Mouse (Mus musculus): ENCODE measurements around the gene Mrpl37.

The Mrpl37 gene

DNA sequence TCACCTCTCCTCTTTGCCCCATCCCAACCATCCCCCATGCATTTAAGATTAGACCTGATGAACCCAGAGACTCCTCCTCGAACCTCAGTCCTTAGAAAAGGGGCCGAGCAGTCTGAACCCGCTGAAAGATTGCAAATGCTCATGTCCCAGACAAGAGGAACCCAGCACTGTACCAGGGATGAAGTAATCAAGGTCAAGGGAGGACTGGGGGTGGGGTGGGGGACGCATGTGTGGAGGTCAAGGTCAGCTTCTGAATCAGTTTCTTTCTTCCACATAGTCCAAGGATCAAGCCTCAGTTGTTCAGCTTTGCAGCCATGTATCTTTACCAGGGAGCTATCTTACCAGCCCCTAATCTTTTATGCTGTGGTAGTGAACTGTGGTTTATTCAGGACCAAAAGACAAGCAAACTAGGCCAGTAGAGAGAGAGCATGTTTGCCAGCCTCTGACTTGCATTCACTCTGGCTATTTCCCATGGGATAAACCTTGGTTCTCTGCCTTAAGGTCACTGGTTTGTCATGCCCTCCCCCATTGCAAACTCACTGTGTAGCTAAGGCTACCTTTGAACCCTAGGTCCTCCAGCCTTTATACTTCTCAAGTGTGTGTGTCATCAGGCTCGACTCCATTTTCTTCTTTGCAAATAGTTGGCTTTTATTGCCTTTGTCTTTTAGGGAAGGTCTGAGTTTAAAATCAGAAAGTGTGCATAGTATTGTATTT is 46.2 kb downstream of the Mrpl37 start:
- intact Hi-C loops (cut with DNase I), result no loop called here

DNA sequence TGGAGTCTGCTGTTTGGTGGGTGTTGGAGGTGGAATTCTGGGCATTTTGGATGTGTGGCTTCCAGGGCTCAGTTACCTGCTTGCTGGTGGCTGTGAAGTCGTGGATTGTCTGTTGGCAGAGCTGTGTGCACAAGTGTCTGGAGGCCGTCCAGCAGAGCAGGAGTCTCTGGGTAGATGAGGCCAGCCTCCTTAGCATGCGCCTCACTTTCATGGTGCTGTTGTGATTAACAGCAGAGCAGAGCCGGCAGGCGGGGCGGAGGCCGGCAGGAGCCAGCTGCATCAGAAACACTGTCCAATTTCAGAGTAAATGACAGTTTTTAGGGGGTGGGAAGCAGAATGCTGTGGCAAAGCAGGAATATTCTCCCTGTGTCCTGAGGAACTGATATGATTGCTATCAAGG is 47.6 kb downstream of the Mrpl37 start:
- intact Hi-C loops (cut with DNase I), result no loop called here

- intact Hi-C loops (cut with DNase I), result no loop called here
These were observed 48.1 kb downstream of the Mrpl37 start for GRCm38 (mm10) chr4:107018521-107018920.

- intact Hi-C loops (cut with DNase I), result no loop called here
These were observed 49.4 kb downstream of the Mrpl37 start for GRCm38 (mm10) chr4:107017257-107017656.

- intact Hi-C loops (cut with DNase I), result no loop called here
These were observed 50.6 kb downstream of the Mrpl37 start for GRCm38 (mm10) chr4:107015971-107016511.

DNA sequence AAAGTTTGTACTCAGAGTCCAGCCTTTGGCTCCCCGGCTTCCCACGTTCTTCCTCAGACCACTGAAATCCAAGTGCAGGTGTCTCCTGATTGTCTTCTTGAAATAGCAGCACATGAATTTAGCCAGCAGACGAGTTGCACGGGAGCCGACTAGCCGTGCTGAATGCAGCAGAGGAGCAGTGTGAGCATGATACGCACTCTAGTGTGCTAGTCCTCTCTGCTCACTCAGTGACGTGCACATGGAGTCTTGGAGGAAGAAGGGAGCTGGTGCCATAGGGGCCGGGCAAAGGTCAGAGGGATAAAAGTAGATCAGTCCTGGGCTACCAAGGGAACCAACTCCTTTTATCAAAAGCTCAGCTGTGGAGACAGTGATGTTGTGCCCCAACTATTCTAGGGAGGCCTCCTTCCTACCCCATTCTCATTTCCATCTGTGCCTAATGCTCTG is 52.8 kb downstream of the Mrpl37 start:
- intact Hi-C loops (cut with DNase I), result no loop called here

- intact Hi-C loops (cut with DNase I), result no loop called here
These were observed 53.4 kb downstream of the Mrpl37 start for GRCm38 (mm10) chr4:107013119-107013816.

DNA sequence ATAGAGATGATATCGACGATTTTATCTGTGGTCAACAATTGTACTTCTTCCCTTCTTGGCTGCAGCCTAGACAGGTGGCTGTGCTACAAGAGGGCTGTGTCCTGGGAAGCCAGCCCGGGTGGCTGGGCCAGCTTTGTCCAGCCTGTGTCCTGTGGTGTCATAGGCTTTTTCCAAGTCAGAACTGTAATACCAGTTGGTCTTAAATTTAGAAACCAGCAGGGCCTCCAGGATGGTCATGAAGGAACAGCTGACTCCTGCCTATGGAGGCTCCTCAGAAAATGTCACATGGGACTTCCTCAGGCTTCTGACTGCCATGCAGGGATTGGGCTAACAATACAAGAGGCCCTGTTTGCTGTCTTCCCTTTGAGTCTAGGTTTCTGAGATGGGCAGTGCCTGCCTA is 54.1 kb downstream of the Mrpl37 start:
- intact Hi-C loops (cut with DNase I), result no loop called here

- intact Hi-C loops (cut with DNase I), result no loop called here
These were observed 54.6 kb downstream of the Mrpl37 start for GRCm38 (mm10) chr4:107012005-107012478.

DNA sequence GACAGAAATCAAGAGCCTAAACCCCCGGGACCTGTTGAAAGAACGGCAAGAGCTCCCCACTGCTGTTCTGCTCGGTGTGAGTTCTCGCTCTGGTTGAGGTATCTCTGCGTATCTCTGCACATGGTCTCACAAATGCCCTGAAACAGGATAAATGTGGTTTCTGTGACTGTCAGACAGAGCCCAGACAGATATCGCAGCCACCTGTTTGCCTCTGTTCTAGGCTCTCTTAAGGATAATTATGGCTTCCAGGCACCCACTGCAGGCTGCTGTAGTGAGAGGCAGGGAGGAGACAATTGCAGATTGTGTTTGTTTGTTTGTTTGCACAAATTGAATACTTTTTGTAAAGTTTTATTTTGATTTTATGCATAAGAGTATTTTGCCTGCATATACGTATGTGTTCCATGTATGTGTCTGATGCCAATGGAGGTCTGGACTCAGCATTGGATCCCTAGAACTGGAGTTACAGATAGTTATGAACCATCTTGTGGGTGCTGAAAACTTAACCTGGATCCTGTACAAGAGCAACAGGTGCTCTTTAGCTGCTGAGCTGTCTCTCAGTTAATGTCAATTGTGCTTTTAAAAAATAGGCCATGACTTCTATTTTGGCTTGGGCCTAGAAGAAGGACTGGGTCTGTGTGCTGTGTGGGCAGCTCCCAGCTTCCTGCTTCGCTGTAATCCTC is 55.2 kb downstream of the Mrpl37 start:
- intact Hi-C loops (cut with DNase I), result no loop called here

DNA sequence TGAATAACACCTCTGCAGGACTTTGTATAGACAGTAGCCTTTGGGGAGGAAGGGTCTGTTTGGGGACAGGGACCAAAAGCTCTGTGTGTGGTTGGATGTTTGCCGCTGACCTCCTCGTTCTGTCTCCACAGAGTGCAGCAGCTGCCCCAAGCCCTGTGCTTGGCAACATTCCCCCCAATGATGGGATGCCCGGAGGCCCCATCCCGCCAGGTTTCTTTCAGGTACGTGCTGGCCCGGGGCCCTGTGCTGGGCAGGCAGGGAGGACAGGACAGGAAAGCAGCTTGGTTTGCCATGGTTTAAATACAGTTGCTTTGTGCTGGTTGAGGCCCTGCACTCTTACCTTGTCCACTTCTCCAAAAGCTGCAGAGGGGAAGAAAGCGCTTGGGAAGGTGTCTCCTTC is 57.1 kb downstream of the Mrpl37 start:
- intact Hi-C loops (cut with DNase I), result no loop called here

- intact Hi-C loops (cut with DNase I), result no loop called here
These were observed 58.5 kb downstream of the Mrpl37 start for GRCm38 (mm10) chr4:107008161-107008560.

DNA sequence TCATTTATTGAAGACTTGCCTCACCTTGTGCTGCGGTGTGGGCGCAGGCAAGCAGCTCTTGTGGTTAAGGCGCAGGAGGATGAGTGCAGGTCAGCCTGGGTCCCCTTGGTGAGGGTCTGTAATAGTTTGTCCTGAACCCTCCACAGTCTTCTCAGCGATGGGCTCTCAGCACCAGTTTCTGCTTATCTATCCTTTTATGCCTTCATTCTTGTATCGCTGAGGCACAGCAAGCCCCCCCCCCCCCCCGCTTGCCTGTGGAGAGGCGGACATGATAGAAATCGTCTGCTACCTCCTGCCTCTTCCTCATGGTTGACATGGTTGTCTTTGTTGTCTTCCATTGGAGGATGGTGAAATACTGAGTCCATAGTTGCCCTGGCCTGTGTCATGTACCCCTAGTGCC is 59.3 kb downstream of the Mrpl37 start:
- intact Hi-C loops (cut with DNase I), result no loop called here

- intact Hi-C loops (cut with DNase I), result no loop called here
These were observed 59.9 kb downstream of the Mrpl37 start for GRCm38 (mm10) chr4:107006807-107007206.

- intact Hi-C loops (cut with DNase I), result no loop called here
These were observed 60.4 kb downstream of the Mrpl37 start for GRCm38 (mm10) chr4:107006229-107006628.

Data from adrenal gland (tissue).